Mouse (Mus musculus) bone marrow macrophage, adult 2 months (primary cell): ENCODE results near the gene Usf3. TPM values are rescaled to one million over a fixed set of nuclear protein-coding genes. Genes with fewer than 3 reads are reported as not detected.

Experiments
- H3K27ac ChIP-seq: 2 replicates; pipeline ENCODE4 v1.5.1; 2012; ENCODE audit warnings: low read depth, low read length; ENCODE audit not compliant: insufficient read depth
- H3K4me1 ChIP-seq: 2 replicates; pipeline ENCODE4 v1.6.1; 2012; ENCODE audit warnings: low read length; ENCODE audit not compliant: control insufficient read depth, insufficient read depth
- H3K4me3 ChIP-seq: 2 replicates; pipeline ENCODE4 v1.5.1; 2012; ENCODE audit warnings: mild to moderate bottlenecking, low read length, moderate library complexity; ENCODE audit not compliant: insufficient read depth
- CTCF ChIP-seq: IDR thresholded peaks from 2 replicates; pipeline ENCODE4 v1.5.1; 2012; ENCODE audit warnings: low read depth, mild to moderate bottlenecking, low read length, moderate library complexity
- POLR2A ChIP-seq: IDR thresholded peaks from 2 replicates; pipeline ENCODE4 v1.6.1; 2012; ENCODE audit warnings: mild to moderate bottlenecking, low read depth, low read length, borderline replicate concordance
- polyA plus RNA-seq: library from polyadenylated mRNA; stranded (reverse); fragments of >200 nt; gene quantifications from 2 replicates; pipeline ENCODE4 v1.2.4, GENCODE M21; 2012; ENCODE audit not compliant: missing spikeins, insufficient read depth, insufficient read length

The Usf3 gene
- polyA plus RNA-seq, 1 experiment, result 18.4 TPM

GRCm38 (mm10) chr16:44216417-44216816 is 43.4 kb downstream of the Usf3 start:
- H3K27ac ChIP-seq, result no peak overlapping the region
- H3K4me1 ChIP-seq, result peaks cover 6% of the 10 kb centered on the region; the same call in 1 of the 2 replicates
- TF ChIP-seq POLR2A, result no peak
- no peak for TF ChIP-seq CTCF
- no peak overlapping the region for H3K4me3 ChIP-seq

GRCm38 (mm10) chr16:44221463-44221862 is 48.4 kb downstream of the Usf3 start:
- Histone ChIP-seq H3K27ac (no peak overlapping the region), H3K4me3 (no peak overlapping the region), H3K4me1 (peaks cover 6% of the 10 kb centered on the region; the same call in 1 of the 2 replicates)
- TF ChIP-seq CTCF, result no peak
- no peak for TF ChIP-seq POLR2A

- Histone ChIP-seq H3K4me1 (no peaks in the 10 kb centered on the region), H3K27ac (no peak overlapping the region), H3K4me3 (no peak overlapping the region)
- no peak for TF ChIP-seq POLR2A
- TF ChIP-seq CTCF, result no peak
Measured at GRCm38 (mm10) chr16:44226706-44227291, 53.8 kb downstream of the Usf3 start.

- Histone ChIP-seq H3K27ac (no peak overlapping the region), H3K4me1 (peaks cover 4% of the 10 kb centered on the region), H3K4me3 (no peak overlapping the region)
- TF ChIP-seq POLR2A (no peak), CTCF (no peak)
Measured at GRCm38 (mm10) chr16:44233019-44233418, 60.0 kb downstream of the Usf3 start.

GRCm38 (mm10) chr16:44237836-44238235 is 64.8 kb downstream of the Usf3 start:
- no peak overlapping the region for H3K4me3 ChIP-seq
- peaks cover 46% of the 10 kb centered on the region for H3K4me1 ChIP-seq
- TF ChIP-seq POLR2A (no peak), CTCF (no peak)
- no peak overlapping the region for H3K27ac ChIP-seq

GRCm38 (mm10) chr16:44238835-44239263 is 65.8 kb downstream of the Usf3 start:
- Histone ChIP-seq H3K27ac (peak overlapping the region; percentile 63), H3K4me1 (peaks cover 55% of the 10 kb centered on the region), H3K4me3 (no peak overlapping the region)
- TF ChIP-seq POLR2A (no peak), CTCF (no peak)

- no peak overlapping the region for H3K27ac ChIP-seq
- TF ChIP-seq POLR2A (no peak), CTCF (no peak)
- no peak overlapping the region for H3K4me3 ChIP-seq
- H3K4me1 ChIP-seq, result peaks cover 59% of the 10 kb centered on the region
Measured at GRCm38 (mm10) chr16:44240406-44240805, 67.4 kb downstream of the Usf3 start.

GRCm38 (mm10) chr16:44242633-44243032 is 69.6 kb downstream of the Usf3 start:
- TF ChIP-seq POLR2A (no peak), CTCF (peak; percentile 69)
- H3K27ac ChIP-seq, result peak overlapping the region; percentile 76
- peaks cover 58% of the 10 kb centered on the region for H3K4me1 ChIP-seq
- no peak overlapping the region for H3K4me3 ChIP-seq

- Histone ChIP-seq H3K4me1 (peaks cover 51% of the 10 kb centered on the region), H3K4me3 (no peak overlapping the region), H3K27ac (peak overlapping the region; percentile 76)
- TF ChIP-seq CTCF (no peak), POLR2A (no peak)
Measured at GRCm38 (mm10) chr16:44243323-44243722, 70.3 kb downstream of the Usf3 start.

GRCm38 (mm10) chr16:44249985-44250384 is 76.9 kb downstream of the Usf3 start:
- TF ChIP-seq CTCF (no peak), POLR2A (no peak)
- no peak overlapping the region for H3K4me3 ChIP-seq
- peaks cover 5% of the 10 kb centered on the region for H3K4me1 ChIP-seq
- H3K27ac ChIP-seq, result peak overlapping the region; percentile 46; the same call in 1 of the 2 replicates
